Mouse (Mus musculus) heart, adult 2 months (tissue): Measurements from ENCODE around the gene Rps5. TPM values are rescaled to one million over a fixed set of nuclear protein-coding genes. Genes with fewer than 3 reads are reported as not detected.
A peak's percentile ranks its signal among the peaks of the same experiment; 100 is the strongest.

Experiments used
- DNase-seq, 2 experiments: peaks; one replicate each; pipeline ENCODE4 v3.0.0; 2021
- H3K27ac ChIP-seq: fragments of 200-600 bp; 2 replicates; pipeline ENCODE4 v1.8.1; 2022
- H3K27me3 ChIP-seq: fragments of 200-500 bp; 2 replicates; pipeline ENCODE4 v1.6.1; 2012; ENCODE audit warnings: mild to moderate bottlenecking, low read length, inconsistent platforms, mixed read lengths; ENCODE audit not compliant: control insufficient read depth, insufficient read depth
- H3K36me3 ChIP-seq: fragments of 200-500 bp; 2 replicates; pipeline ENCODE4 v1.6.1; 2012; ENCODE audit warnings: low read length, inconsistent platforms; ENCODE audit not compliant: control insufficient read depth, insufficient read depth
- H3K4me1 ChIP-seq: fragments of 200-500 bp; 2 replicates; pipeline ENCODE4 v1.6.1; 2011; ENCODE audit warnings: low read length; ENCODE audit not compliant: control insufficient read depth, insufficient read depth
- H3K4me3 ChIP-seq: fragments of 200-600 bp; 2 replicates; pipeline ENCODE4 v1.8.1; 2022
- H3K79me2 ChIP-seq: fragments of 200-500 bp; replicated peaks from 2 replicates; pipeline ENCODE4 v1.6.1; 2012; ENCODE audit warnings: mild to moderate bottlenecking, inconsistent platforms, low read length, moderate library complexity, mixed read lengths; ENCODE audit not compliant: control insufficient read depth, insufficient read depth
- H3K9ac ChIP-seq: fragments of 200-500 bp; 2 replicates; pipeline ENCODE4 v1.6.1; 2012; ENCODE audit warnings: low read depth, mild to moderate bottlenecking, control low read depth, inconsistent platforms, low read length, mixed read lengths
- CTCF ChIP-seq: fragments of 200-600 bp; IDR thresholded peaks from 2 replicates; pipeline ENCODE4 v1.8.1; 2022; ENCODE audit warnings: antibody characterized with exemption, mild to moderate bottlenecking, moderate library complexity
- EP300 ChIP-seq: fragments of 200-500 bp; IDR thresholded peaks from 2 replicates; pipeline ENCODE4 v1.6.1; 2011; ENCODE audit warnings: low read depth, low read length, control low read depth; ENCODE audit not compliant: insufficient read depth
- POLR2A ChIP-seq: fragments of 200-500 bp; IDR thresholded peaks from 2 replicates; pipeline ENCODE4 v1.6.1; 2011; ENCODE audit warnings: mild to moderate bottlenecking, low read depth, low read length, control low read depth; ENCODE audit not compliant: insufficient read depth
- WGBS: fragments of 180-500 bp; shearing (Covaris S2); methylation state at CpG from one replicate; pipeline ENCODE4 v1.1.7; 2018; 5-methylcytosine and 5-hydroxymethylcytosine counted together
- intact Hi-C: fragments of 180-260 bp; cut with DNase I; formaldehyde crosslinking; loops from one replicate; pipeline ENCODE4 v1.15.1; 2025
- polyA plus RNA-seq: library from polyadenylated mRNA; depleted of rRNA; stranded (reverse); fragments of >200 nt; gene quantifications from 2 replicates; pipeline ENCODE4 v1.2.3, GENCODE M21; 2012
- total RNA-seq, 2 experiments: library from RNA; stranded (reverse); gene quantifications; 2 replicates each; pipeline ENCODE4 v1.2.3; 2021

Rps5 gene
- total and polyA plus RNA-seq, 3 experiments: 525 to 842 (median 621) TPM

DNA sequence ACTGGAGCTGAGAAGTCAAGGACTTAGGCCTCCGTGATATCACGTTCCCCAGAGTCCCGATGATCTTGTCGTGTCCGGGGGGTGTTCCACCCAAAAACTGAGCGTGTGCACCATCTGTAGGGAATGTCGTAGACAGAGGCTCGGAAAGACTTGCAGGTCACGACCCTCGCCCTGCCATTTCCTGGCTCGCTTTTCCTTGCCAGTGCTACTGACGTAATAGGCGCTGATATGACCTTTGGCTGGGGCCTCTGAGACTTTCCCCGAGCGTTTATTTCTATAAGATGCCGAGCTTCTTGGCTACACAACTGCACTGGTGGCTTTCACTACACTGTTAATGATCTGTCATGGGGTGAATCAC, 27.8 kb downstream of the Rps5 start:
- Histone ChIP-seq H3K79me2 (no peaks in the 10 kb centered on the region), H3K36me3 (no peaks in the 10 kb centered on the region), H3K4me3 (peak overlapping the region; percentile 76), H3K27ac (peak overlapping the region; percentile 72), H3K9ac (peak overlapping the region; percentile 55), H3K27me3 (no peaks in the 10 kb centered on the region), H3K4me1 (peaks cover 2% of the 10 kb centered on the region)
- TF ChIP-seq EP300 (no peak), POLR2A (no peak), CTCF (no peak)
- under 1% methylated on average over 16 of the region's 16 CpGs for WGBS
- intact Hi-C loops: loop anchor here (2.0 kb wide), 3 partner anchors 15 to 29 kb away; partner anchors contain the start of genes Rnf225 and Zfp324
- DNase-seq: no peak

DNA sequence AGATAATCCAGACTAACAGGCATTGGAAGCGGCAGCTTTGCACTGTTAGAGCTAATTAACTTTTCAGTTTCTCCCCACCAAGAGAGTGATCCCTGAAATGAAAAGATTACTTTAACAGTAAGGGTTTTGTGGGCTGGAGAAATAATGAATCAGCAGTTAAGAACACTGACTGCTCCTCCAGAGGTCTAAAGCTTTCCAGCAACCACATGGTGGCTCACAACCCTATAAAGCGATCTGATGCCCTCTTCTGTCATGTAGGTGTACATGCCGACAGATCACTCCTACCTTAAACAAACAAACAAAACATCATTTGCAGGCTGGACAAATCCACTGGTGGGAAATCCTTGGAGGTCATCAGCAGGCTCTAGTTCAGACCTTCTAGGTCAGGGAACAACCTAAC, 32.8 kb downstream of the Rps5 start:
- H3K9ac ChIP-seq: no peak overlapping the region
- H3K27ac ChIP-seq: no peak overlapping the region
- H3K27me3 ChIP-seq: no peaks in the 10 kb centered on the region
- intact Hi-C loops: no loop called here
- H3K4me1 ChIP-seq: peaks cover 2% of the 10 kb centered on the region
- no peak for DNase-seq
- H3K4me3 ChIP-seq: no peak overlapping the region
- TF ChIP-seq EP300 (no peak), CTCF (peak; percentile 27; the same call in 1 of the 2 replicates)
- WGBS: 47% methylated on average over 3 of the region's 3 CpGs
- H3K79me2 ChIP-seq: no peaks in the 10 kb centered on the region
- no peaks in the 10 kb centered on the region for H3K36me3 ChIP-seq

DNA sequence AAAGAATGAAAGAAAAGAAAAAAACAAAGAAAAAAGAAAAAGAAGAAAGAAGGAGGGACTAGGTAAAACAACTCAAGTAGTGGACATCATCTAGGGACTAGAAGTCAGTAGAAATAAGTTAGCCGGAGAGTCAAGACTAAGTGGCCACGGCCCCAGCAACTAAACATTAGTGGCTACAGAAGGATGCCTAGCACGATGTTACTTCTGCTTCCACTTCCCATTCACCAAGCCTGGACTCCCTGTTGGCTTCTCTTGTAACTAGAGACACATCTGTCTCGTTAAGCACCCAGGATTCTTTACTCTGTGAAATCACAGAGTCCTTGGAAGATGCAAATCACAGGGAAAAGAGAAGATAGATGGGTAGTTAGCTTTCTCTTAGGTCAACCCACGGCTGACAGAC, 35.4 kb downstream of the Rps5 start:
- intact Hi-C loops: no loop called here
- WGBS: 69% methylated on average over 5 of the region's 5 CpGs
- Histone ChIP-seq H3K4me1 (no peaks in the 10 kb centered on the region), H3K27me3 (no peaks in the 10 kb centered on the region), H3K9ac (no peak overlapping the region), H3K36me3 (no peaks in the 10 kb centered on the region), H3K27ac (no peak overlapping the region), H3K79me2 (no peaks in the 10 kb centered on the region), H3K4me3 (no peak overlapping the region)
- TF ChIP-seq POLR2A (no peak), CTCF (no peak), EP300 (no peak)
- DNase-seq: no peak

DNA sequence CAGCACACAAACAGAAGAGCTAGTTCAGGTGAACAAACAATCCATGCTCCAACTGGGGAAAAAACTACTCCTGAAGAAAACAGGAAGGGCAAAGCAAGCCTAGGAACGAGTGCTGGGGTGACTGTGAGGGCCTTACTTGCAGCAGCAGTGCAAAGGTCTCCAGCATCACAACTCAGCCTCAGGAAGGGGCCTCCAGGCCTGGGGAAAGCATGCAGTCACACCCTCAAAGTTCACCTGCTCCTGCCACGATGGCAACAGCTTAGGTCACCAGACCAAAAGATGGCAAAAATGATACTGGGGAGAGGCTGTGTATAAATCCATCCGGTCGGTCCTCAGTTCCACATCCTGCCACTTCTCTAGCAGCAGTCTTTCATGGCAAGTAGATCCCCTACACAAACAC, 36.9 kb downstream of the Rps5 start:
- no peak overlapping the region for H3K4me3 ChIP-seq
- DNase-seq: no peak
- no peak overlapping the region for H3K27ac ChIP-seq
- H3K36me3 ChIP-seq: no peaks in the 10 kb centered on the region
- no peaks in the 10 kb centered on the region for H3K27me3 ChIP-seq
- H3K9ac ChIP-seq: no peak overlapping the region
- intact Hi-C loops: no loop called here
- 71% methylated on average over 4 of the region's 4 CpGs for WGBS
- no peaks in the 10 kb centered on the region for H3K4me1 ChIP-seq
- TF ChIP-seq EP300 (no peak), POLR2A (no peak), CTCF (no peak)
- no peaks in the 10 kb centered on the region for H3K79me2 ChIP-seq

DNA sequence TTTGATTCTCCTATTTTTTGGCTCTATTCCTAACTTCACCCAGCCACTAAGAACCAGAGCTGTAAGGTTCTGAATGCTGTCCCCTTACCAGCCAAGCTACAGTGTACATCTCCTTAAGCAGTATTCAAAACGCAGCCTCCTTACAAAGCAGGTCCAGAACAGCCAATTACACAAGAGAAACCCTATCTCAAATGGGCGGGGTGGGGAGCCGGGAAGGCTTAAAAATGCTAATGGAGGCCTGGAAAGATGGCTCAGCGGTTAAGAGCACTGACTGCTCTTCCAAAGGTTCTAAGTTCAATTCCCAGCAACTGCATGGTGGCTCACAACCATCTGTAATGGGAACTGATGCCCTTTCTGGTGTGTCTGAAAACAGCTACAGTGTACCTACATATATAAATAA, 37.6 kb downstream of the Rps5 start:
- H3K9ac ChIP-seq: no peak overlapping the region
- intact Hi-C loops: loop anchor here (10.0 kb wide), 1 partner anchor 85 kb away; no protein-coding TSS in a partner anchor
- H3K27ac ChIP-seq: no peak overlapping the region
- 49% methylated on average over 4 of the region's 4 CpGs for WGBS
- TF ChIP-seq POLR2A: no peak
- TF ChIP-seq EP300: no peak
- no peak for TF ChIP-seq CTCF
- H3K4me3 ChIP-seq: no peak overlapping the region
- no peak for DNase-seq
- no peaks in the 10 kb centered on the region for H3K4me1 ChIP-seq
- no peaks in the 10 kb centered on the region for H3K36me3 ChIP-seq
- H3K79me2 ChIP-seq: no peaks in the 10 kb centered on the region
- H3K27me3 ChIP-seq: no peaks in the 10 kb centered on the region

DNA sequence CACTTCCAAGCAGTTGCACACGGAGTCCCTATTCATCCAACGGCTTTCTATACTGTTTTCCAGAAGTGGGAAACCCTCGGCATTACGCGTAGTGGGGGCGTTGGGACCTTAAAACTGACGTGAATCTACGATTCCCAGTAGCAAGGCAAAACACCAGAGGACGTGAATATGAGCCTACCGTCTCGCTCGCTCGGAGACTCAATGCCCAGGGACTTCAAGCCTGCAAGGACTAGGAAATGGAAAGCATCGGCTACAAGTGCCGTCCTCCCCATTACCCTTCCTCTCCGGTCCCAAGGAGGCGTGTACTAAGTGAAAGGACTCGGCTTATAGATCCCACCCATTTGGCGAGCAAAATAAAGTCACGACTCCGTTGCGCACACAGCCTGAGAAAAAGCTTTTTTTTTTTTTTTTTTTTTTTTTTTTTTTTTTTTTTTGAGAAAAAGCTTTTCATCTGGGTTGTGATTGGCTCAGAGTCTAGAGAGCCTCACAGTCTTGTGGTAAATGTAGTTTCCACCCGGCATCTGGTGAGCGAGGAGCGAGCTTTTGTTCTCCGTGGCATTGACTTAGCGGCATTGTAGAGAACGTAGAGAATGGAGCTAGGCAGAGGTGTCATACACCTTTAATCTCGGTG, 39.5 kb downstream of the Rps5 start:
- intact Hi-C loops: loop anchor here (10.0 kb wide), 1 partner anchor 83 kb away; no protein-coding TSS in a partner anchor
- H3K4me3 ChIP-seq: peak overlapping the region; percentile 55
- TF ChIP-seq CTCF (no peak), POLR2A (peak; percentile 86), EP300 (0 out of 2 replicates have a peak, but pooled peaks have one; percentile 49)
- peak overlapping the region; percentile 73 for H3K9ac ChIP-seq
- H3K36me3 ChIP-seq: no peaks in the 10 kb centered on the region
- WGBS: 1% methylated on average over 29 of the region's 29 CpGs
- peaks cover 4% of the 10 kb centered on the region for H3K4me1 ChIP-seq
- DNase-seq: peak; percentile 56 to 63
- peak overlapping the region; percentile 75 for H3K27ac ChIP-seq
- H3K79me2 ChIP-seq: no peaks in the 10 kb centered on the region; the same call in 1 of the 2 replicates
- no peaks in the 10 kb centered on the region for H3K27me3 ChIP-seq
